Mouse (Mus musculus) CH12.LX (cell line): ENCODE results near the gene Sbsn. TPM values are rescaled to one million over a fixed set of nuclear protein-coding genes. Genes with fewer than 3 reads are reported as not detected.

Source experiments
- DNase-seq: peaks from one replicate; pipeline ENCODE4 v3.0.0-alpha.2; 2013; ENCODE audit errors: extremely low read depth
- H3K27ac ChIP-seq: 2 replicates; pipeline ENCODE4 v1.5.1; 2012; ENCODE audit warnings: low read depth, mild to moderate bottlenecking, control low read depth, moderate library complexity; ENCODE audit not compliant: insufficient read depth
- H3K27me3 ChIP-seq: replicated peaks from 2 replicates; pipeline ENCODE3; 2012; ENCODE audit warnings: inconsistent platforms
- H3K36me3 ChIP-seq, 2 experiments: replicated peaks in 1 of 2; 2 replicates each; pipeline versions ENCODE3 to v1.6.1; 2012; ENCODE audit warnings: inconsistent platforms in 1 of 2, low read length in 1 of 2, mild to moderate bottlenecking in 1 of 2, mixed read lengths in 1 of 2, moderate library complexity in 1 of 2; ENCODE audit not compliant: control insufficient read depth in 1 of 2, insufficient read depth in 1 of 2
- H3K4me1 ChIP-seq, 2 experiments: 2 replicates each; pipeline ENCODE4 v1.6.1; 2012; ENCODE audit warnings: inconsistent platforms in 1 of 2, moderate library complexity in 1 of 2; ENCODE audit not compliant: insufficient read depth in 2 of 2, control insufficient read depth in 1 of 2
- H3K4me2 ChIP-seq: 2 replicates; pipeline ENCODE4 v1.6.1; 2012; ENCODE audit warnings: low read depth, mild to moderate bottlenecking, control low read depth; ENCODE audit not compliant: poor library complexity, insufficient read depth, severe bottlenecking
- H3K4me3 ChIP-seq, 3 experiments: fragments of 150-350 bp in 1 of 3; sonication (generic) in 1 of 3; replicated peaks in 1 of 3; 2 replicates each; pipeline versions ENCODE3 to v1.5.1; 2011 to 2012; ENCODE audit warnings: low read depth in 2 of 3, low read length in 2 of 3, mild to moderate bottlenecking in 2 of 3, moderate library complexity in 2 of 3, control low read depth in 1 of 3, improper control_type of control experiment in 1 of 3, inconsistent platforms in 1 of 3, mixed read lengths in 1 of 3; ENCODE audit not compliant: poor library complexity in 1 of 3
- H3K79me2 ChIP-seq: replicated peaks from 2 replicates; pipeline ENCODE4 v1.6.1; 2012; ENCODE audit warnings: mild to moderate bottlenecking, moderate library complexity; ENCODE audit not compliant: control insufficient read depth, poor library complexity, insufficient read depth, severe bottlenecking; ENCODE audit errors: extremely low read depth
- H3K9ac ChIP-seq: 2 replicates; pipeline ENCODE4 v1.6.1; 2012; ENCODE audit warnings: low read depth, mild to moderate bottlenecking, control low read depth, moderate library complexity; ENCODE audit not compliant: insufficient read depth
- H3K9me3 ChIP-seq: replicated peaks from 2 replicates; pipeline ENCODE3; 2012; ENCODE audit warnings: low read length, inconsistent platforms, mixed read lengths
- BHLHE40 ChIP-seq: IDR thresholded peaks from 2 replicates; pipeline ENCODE4 v1.6.1; 2011; ENCODE audit warnings: mild to moderate bottlenecking, low read depth, low read length, improper control_type of control experiment
- CHD1 ChIP-seq: IDR thresholded peaks from 2 replicates; pipeline ENCODE4 v1.6.1; 2012; ENCODE audit warnings: low read depth, low read length, improper control_type of control experiment, inconsistent platforms
- CHD2 ChIP-seq: IDR thresholded peaks from 2 replicates; pipeline ENCODE4 v1.6.1; 2011; ENCODE audit warnings: low read length, improper control_type of control experiment
- CTCF ChIP-seq, 2 experiments: IDR thresholded peaks in 1 of 2; conservative IDR thresholded peaks in 1 of 2; 2 replicates each; pipeline ENCODE4 v1.5.1; 2011 to 2012; ENCODE audit warnings: low read depth in 2 of 2, low read length in 2 of 2, improper control_type of control experiment in 1 of 2, inconsistent platforms in 1 of 2, mild to moderate bottlenecking in 1 of 2, moderate library complexity in 1 of 2
- E2F4 ChIP-seq: IDR thresholded peaks from 2 replicates; pipeline ENCODE4 v1.6.1; 2011; ENCODE audit warnings: low read depth, low read length, improper control_type of control experiment; ENCODE audit not compliant: insufficient replicate concordance
- ELF1 ChIP-seq: IDR thresholded peaks from 2 replicates; pipeline ENCODE4 v1.6.1; 2014; ENCODE audit warnings: low read depth, mild to moderate bottlenecking, inconsistent platforms, low read length, improper control_type of control experiment
- EP300 ChIP-seq: IDR thresholded peaks from 2 replicates; pipeline ENCODE4 v1.6.1; 2011; ENCODE audit warnings: low read length, improper control_type of control experiment
- GABPA ChIP-seq: IDR thresholded peaks from 2 replicates; pipeline ENCODE4 v1.6.1; 2012; ENCODE audit warnings: low read depth, low read length, improper control_type of control experiment, inconsistent platforms; ENCODE audit not compliant: insufficient replicate concordance
- HCFC1 ChIP-seq: IDR thresholded peaks from 2 replicates; pipeline ENCODE4 v1.6.1; 2012; ENCODE audit warnings: low read depth, mild to moderate bottlenecking, inconsistent platforms, low read length, improper control_type of control experiment
- IRF4 ChIP-seq: IDR thresholded peaks from 2 replicates; pipeline ENCODE4 v1.6.1; 2014; ENCODE audit warnings: low read depth, mild to moderate bottlenecking, inconsistent platforms, low read length, improper control_type of control experiment
- JUN ChIP-seq: IDR thresholded peaks from 2 replicates; pipeline ENCODE4 v1.6.1; 2011; ENCODE audit warnings: low read depth, mild to moderate bottlenecking, low read length, improper control_type of control experiment, moderate library complexity; ENCODE audit not compliant: insufficient read depth
- JUND ChIP-seq: conservative IDR thresholded peaks from 2 replicates; pipeline ENCODE4 v1.6.1; 2011; ENCODE audit warnings: low read depth, low read length, improper control_type of control experiment
- KAT2A ChIP-seq: IDR thresholded peaks from 2 replicates; pipeline ENCODE4 v1.6.1; 2012; ENCODE audit warnings: low read length, improper control_type of control experiment, inconsistent platforms; ENCODE audit not compliant: insufficient replicate concordance
- MAX ChIP-seq: IDR thresholded peaks from 2 replicates; pipeline ENCODE4 v1.6.1; 2011; ENCODE audit warnings: low read length, improper control_type of control experiment
- MAZ ChIP-seq: IDR thresholded peaks from 2 replicates; pipeline ENCODE4 v1.6.1; 2012; ENCODE audit warnings: low read depth, mild to moderate bottlenecking, inconsistent platforms, low read length, improper control_type of control experiment, moderate library complexity
- MYC ChIP-seq: IDR thresholded peaks from 2 replicates; pipeline ENCODE4 v1.6.1; 2011; ENCODE audit warnings: low read depth, mild to moderate bottlenecking, improper control_type of control experiment, low read length
- NELFE ChIP-seq: IDR thresholded peaks from 2 replicates; pipeline ENCODE4 v1.6.1; 2011; ENCODE audit warnings: low read depth, low read length, improper control_type of control experiment
- POLR2A ChIP-seq: IDR thresholded peaks from 2 replicates; pipeline ENCODE4 v1.6.1; 2011; ENCODE audit warnings: low read depth, mild to moderate bottlenecking, improper control_type of control experiment, low read length
- POLR2AphosphoS2 ChIP-seq: IDR thresholded peaks from 2 replicates; pipeline ENCODE4 v1.6.1; 2011; ENCODE audit warnings: low read depth, low read length, improper control_type of control experiment
- RAD21 ChIP-seq: IDR thresholded peaks from 2 replicates; pipeline ENCODE4 v1.6.1; 2011; ENCODE audit warnings: low read depth, mild to moderate bottlenecking, low read length, improper control_type of control experiment, moderate library complexity
- SIN3A ChIP-seq: IDR thresholded peaks from 2 replicates; pipeline ENCODE4 v1.6.1; 2012; ENCODE audit warnings: low read length, improper control_type of control experiment, inconsistent platforms
- SMC3 ChIP-seq: IDR thresholded peaks from 2 replicates; pipeline ENCODE4 v1.6.1; 2011; ENCODE audit warnings: low read depth, low read length, improper control_type of control experiment
- TBP ChIP-seq: conservative IDR thresholded peaks from 2 replicates; pipeline ENCODE4 v1.6.1; 2011; ENCODE audit warnings: low read depth, low read length, improper control_type of control experiment
- UBTF ChIP-seq: IDR thresholded peaks from 2 replicates; pipeline ENCODE4 v1.6.1; 2012; ENCODE audit warnings: low read depth, mild to moderate bottlenecking, inconsistent platforms, low read length, improper control_type of control experiment, moderate library complexity
- USF1 ChIP-seq: IDR thresholded peaks from 2 replicates; pipeline ENCODE4 v1.6.1; 2014; ENCODE audit warnings: low read depth, mild to moderate bottlenecking, inconsistent platforms, low read length, improper control_type of control experiment
- ZC3H11A ChIP-seq: IDR thresholded peaks from 2 replicates; pipeline ENCODE4 v1.6.1; 2012; ENCODE audit warnings: low read depth, mild to moderate bottlenecking, inconsistent platforms, low read length, improper control_type of control experiment
- ZKSCAN1 ChIP-seq: IDR thresholded peaks from 2 replicates; pipeline ENCODE4 v1.6.1; 2012; ENCODE audit warnings: low read depth, inconsistent platforms, low read length, improper control_type of control experiment, borderline replicate concordance
- ZMIZ1 ChIP-seq: IDR thresholded peaks from 2 replicates; pipeline ENCODE4 v1.6.1; 2012; ENCODE audit warnings: low read depth, mild to moderate bottlenecking, inconsistent platforms, low read length, improper control_type of control experiment
- ZNF384 ChIP-seq: IDR thresholded peaks from 2 replicates; pipeline ENCODE4 v1.6.1; 2012; ENCODE audit warnings: low read depth, low read length, improper control_type of control experiment, inconsistent platforms
- dilution Hi-C: fragments of 300-500 bp; cut with MboI; formaldehyde crosslinking; loops from 2 replicates; pipeline ENCODE4 v1.14.3; 2020; ENCODE audit warnings: low sequenced_read_pairs; ENCODE audit not compliant: extremely low pct_unique_long_range_greater_than_20kb, extremely low pct_ligation_motif_present
- in situ Hi-C: fragments of 300-500 bp; cut with MboI; formaldehyde crosslinking; loops from 3 replicates; pipeline ENCODE4 v1.14.3; 2019; ENCODE audit warnings: low sequenced_read_pairs, low pct_ligation_motif_present, low pct_unique_long_range_greater_than_20kb, mixed read lengths
- polyA plus RNA-seq: library from polyadenylated mRNA; unstranded; fragments of >175 nt; gene quantifications from 2 replicates; pipeline ENCODE4 v1.2.1, GENCODE M21; 2012; ENCODE audit warnings: low read depth; ENCODE audit not compliant: insufficient read length
- total RNA-seq, 2 experiments: library from RNA; depleted of rRNA; stranded (reverse); fragments of 300-350 nt in 1 of 2; fragments of >200 nt in 1 of 2; gene quantifications; 2 replicates each; pipeline ENCODE4 v1.2.3; 2012 to 2014

Gene Sbsn
- total and polyA plus RNA-seq, 3 experiments = 0.30 to 0.76 (median 0.69) TPM

DNA sequence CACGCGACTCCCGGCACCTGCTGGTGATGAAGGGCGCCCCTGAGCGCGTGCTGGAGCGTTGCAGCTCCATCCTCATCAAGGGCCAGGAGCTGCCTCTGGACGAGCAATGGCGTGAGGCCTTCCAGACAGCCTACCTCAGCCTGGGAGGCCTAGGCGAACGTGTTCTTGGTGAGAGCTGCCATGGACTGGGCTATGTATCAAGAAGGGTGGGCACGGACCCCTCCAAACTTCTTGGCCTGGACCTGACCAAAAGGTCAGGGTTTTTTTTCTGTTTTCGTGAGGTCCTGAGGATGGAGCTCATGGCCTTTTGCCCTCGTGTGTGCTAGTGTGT is 33.6 kb upstream of the Sbsn start:
- dilution Hi-C loops (no loop called here), in situ Hi-C loops (no loop called here)
- TF ChIP-seq TBP = no peak
- TF ChIP-seq NELFE = no peak
- TF ChIP-seq E2F4 = no peak
- TF ChIP-seq ZKSCAN1 = no peak
- no peak for TF ChIP-seq POLR2AphosphoS2
- no peak for TF ChIP-seq MYC
- no peak for TF ChIP-seq JUND
- no peak for TF ChIP-seq ZMIZ1
- TF ChIP-seq POLR2A = no peak
- TF ChIP-seq HCFC1 = no peak
- no peak for TF ChIP-seq MAX
- no peak for TF ChIP-seq RAD21
- no peak for TF ChIP-seq EP300
- TF ChIP-seq CHD1 = no peak
- TF ChIP-seq IRF4 = no peak
- no peak for TF ChIP-seq CTCF (conservative IDR thresholded peaks at IDR 0.05 in 1 of 2, IDR thresholded peaks at IDR 0.05 in 1 of 2; ENCODE audit: low read depth in 2 of 2, low read length in 2 of 2)
- peaks cover 15% of the 10 kb centered on the region for H3K27me3 ChIP-seq
- H3K36me3 ChIP-seq = no peaks in the 10 kb centered on the region
- no peaks in the 10 kb centered on the region for H3K9me3 ChIP-seq
- no peaks in the 10 kb centered on the region for H3K79me2 ChIP-seq
- peaks cover 18 to 29% of the 10 kb centered on the region in 2 experiments for H3K4me1 ChIP-seq
- H3K9ac ChIP-seq = no peak overlapping the region
- H3K27ac ChIP-seq = no peak overlapping the region
- no peak for DNase-seq
- no peak overlapping the region for H3K4me2 ChIP-seq
- no peak overlapping the region for H3K4me3 ChIP-seq

DNA sequence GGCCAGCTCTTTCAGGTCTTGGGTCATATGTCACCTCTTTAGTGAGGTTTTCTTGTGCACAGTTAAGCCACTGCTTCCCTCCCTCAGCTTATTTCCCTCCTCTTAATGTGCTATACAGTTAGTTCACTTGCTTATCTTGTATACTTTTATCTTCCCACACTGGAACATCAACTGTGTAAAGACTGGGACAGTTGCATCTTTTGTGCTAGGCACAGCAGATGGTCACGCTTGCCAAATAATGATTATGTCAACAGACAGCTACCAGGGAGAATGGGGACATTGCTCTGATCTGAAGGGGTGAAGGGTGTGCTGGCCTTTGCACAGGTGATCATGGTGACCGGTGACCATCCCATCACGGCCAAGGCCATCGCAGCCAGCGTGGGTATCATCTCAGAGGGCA is 31.6 kb upstream of the Sbsn start:
- H3K9me3 ChIP-seq = no peaks in the 10 kb centered on the region
- H3K27ac ChIP-seq = no peak overlapping the region
- dilution Hi-C loops = no loop called here
- H3K27me3 ChIP-seq = peaks cover 9% of the 10 kb centered on the region
- DNase-seq = no peak
- H3K4me3 ChIP-seq = no peak overlapping the region
- no peaks in the 10 kb centered on the region for H3K79me2 ChIP-seq
- H3K9ac ChIP-seq = no peak overlapping the region
- TF ChIP-seq MAZ (no peak), HCFC1 (no peak), GABPA (no peak), ELF1 (no peak), MYC (no peak), ZNF384 (no peak), KAT2A (no peak), ZC3H11A (no peak), JUND (no peak), CHD2 (no peak), NELFE (no peak), JUN (no peak), BHLHE40 (no peak), SMC3 (no peak), USF1 (no peak), SIN3A (no peak), UBTF (no peak), IRF4 (no peak)
- TF ChIP-seq, all 38 proteins: peak for 0
- in situ Hi-C loops = no loop called here
- Histone ChIP-seq H3K4me1 (peaks cover 35 to 49% of the 10 kb centered on the region in 2 experiments), H3K4me2 (no peak overlapping the region), H3K36me3 (peaks cover 0 to 3% of the 10 kb centered on the region in 2 experiments)
